Mouse (Mus musculus) intestine, embryonic 14.5 days (tissue): ENCODE results near the gene Nmt1. TPM values are rescaled to one million over a fixed set of nuclear protein-coding genes. Genes with fewer than 3 reads are reported as not detected.

Experiments used
- ATAC-seq: fragments of 200-750 bp; cut with Nextera tagmentation; replicated peaks from 2 replicates; pipeline ENCODE4 v1.8.0; 2017; ENCODE audit warnings: low read depth, moderate number of reproducible peaks, moderate TSS enrichment, moderate library complexity; ENCODE audit not compliant: low FRiP score, low TSS enrichment
- DNase-seq: peaks from one replicate; pipeline ENCODE4 v3.0.0-alpha.2; 2018; ENCODE audit warnings: low spot score
- H3K27ac ChIP-seq: fragments of 300-500 bp; sonication (generic); 2 replicates; pipeline ENCODE4 v1.5.1; 2014; ENCODE audit warnings: low read depth, mild to moderate bottlenecking, control low read depth
- H3K27me3 ChIP-seq: fragments of 300-500 bp; sonication (generic); replicated peaks from 2 replicates; pipeline ENCODE4 v1.6.1; 2014; ENCODE audit warnings: low read length, control low read depth; ENCODE audit not compliant: control insufficient read depth, insufficient read depth
- H3K36me3 ChIP-seq: fragments of 300-500 bp; sonication (generic); 2 replicates; pipeline ENCODE4 v1.6.1; 2014; ENCODE audit warnings: low read length, control low read depth; ENCODE audit not compliant: control insufficient read depth, insufficient read depth
- H3K4me1 ChIP-seq: fragments of 300-500 bp; sonication (generic); replicated peaks from 2 replicates; pipeline ENCODE4 v1.6.1; 2014; ENCODE audit warnings: low read length, control low read depth, mixed read lengths; ENCODE audit not compliant: control insufficient read depth, insufficient read depth
- H3K4me2 ChIP-seq: fragments of 300-500 bp; sonication (generic); 2 replicates; pipeline ENCODE4 v1.6.1; 2014; ENCODE audit warnings: low read length
- H3K4me3 ChIP-seq: fragments of 300-500 bp; sonication (generic); 2 replicates; pipeline ENCODE4 v1.5.1; 2014; ENCODE audit warnings: low read depth, low read length, control low read depth, mixed read lengths
- H3K9ac ChIP-seq: fragments of 300-500 bp; sonication (generic); 2 replicates; pipeline ENCODE4 v1.6.1; 2014; ENCODE audit warnings: mild to moderate bottlenecking, low read length
- H3K9me3 ChIP-seq: fragments of 300-500 bp; sonication (generic); 2 replicates; pipeline ENCODE4 v1.6.1; 2016; ENCODE audit warnings: low read length, control low read depth; ENCODE audit not compliant: control insufficient read depth
- WGBS: fragments of 180-500 bp; shearing (Covaris S2); extraction: QIAGEN DNeasy Blood & Tissue Kit; methylation state at CpG from one replicate; pipeline ENCODE4 v1.1.7; 2014; 5-methylcytosine and 5-hydroxymethylcytosine counted together
- polyA plus RNA-seq: library from polyadenylated mRNA; unstranded; fragments of >200 nt; fragmentation: Nextera tagmentation; extraction: Ambion mirVana; gene quantifications from 2 replicates; pipeline ENCODE4 v1.2.1, GENCODE M21; 2014

Nmt1 gene
- polyA plus RNA-seq, 1 experiment from 2014 or later = 69.3 TPM

GRCm38 (mm10) chr11:103000111-103000510 lies 27.9 kb upstream of the Nmt1 start:
- H3K9me3 ChIP-seq = no peaks in the 10 kb centered on the region
- H3K36me3 ChIP-seq = peaks cover 51% of the 10 kb centered on the region
- no peak overlapping the region for H3K4me2 ChIP-seq
- H3K4me1 ChIP-seq = peaks cover 20% of the 10 kb centered on the region; the same call in 1 of the 2 replicates
- no peak overlapping the region for H3K27ac ChIP-seq
- DNase-seq = no peak
- no peak overlapping the region for H3K9ac ChIP-seq
- WGBS = 90% methylated on average over 16 of the region's 16 CpGs
- no peaks in the 10 kb centered on the region for H3K27me3 ChIP-seq
- no peak for ATAC-seq
- no peak overlapping the region for H3K4me3 ChIP-seq

GRCm38 (mm10) chr11:103001063-103001462 lies 26.9 kb upstream of the Nmt1 start:
- no peak overlapping the region for H3K4me3 ChIP-seq
- H3K9me3 ChIP-seq = no peaks in the 10 kb centered on the region
- ATAC-seq (no peak), DNase-seq (no peak)
- H3K9ac ChIP-seq = no peak overlapping the region
- WGBS = 89% methylated on average over 5 of the region's 5 CpGs
- peaks cover 41% of the 10 kb centered on the region for H3K36me3 ChIP-seq
- peaks cover 20% of the 10 kb centered on the region; the same call in 1 of the 2 replicates for H3K4me1 ChIP-seq
- H3K27me3 ChIP-seq = no peaks in the 10 kb centered on the region
- no peak overlapping the region for H3K4me2 ChIP-seq
- H3K27ac ChIP-seq = no peak overlapping the region

- H3K36me3 ChIP-seq = peaks cover 25% of the 10 kb centered on the region
- no peaks in the 10 kb centered on the region for H3K9me3 ChIP-seq
- peak overlapping the region; percentile 47; the same call in 1 of the 2 replicates for H3K27ac ChIP-seq
- no peak overlapping the region for H3K4me3 ChIP-seq
- H3K4me2 ChIP-seq = no peak overlapping the region
- WGBS = 23% methylated on average over 5 of the region's 5 CpGs
- no peak overlapping the region for H3K9ac ChIP-seq
- DNase-seq (peak; percentile 71), ATAC-seq (peak; percentile 65)
- H3K4me1 ChIP-seq = peaks cover 18% of the 10 kb centered on the region; the same call in 1 of the 2 replicates
- H3K27me3 ChIP-seq = no peaks in the 10 kb centered on the region
Measured at GRCm38 (mm10) chr11:103003210-103003609, 24.8 kb upstream of the Nmt1 start.

- Histone ChIP-seq H3K4me3 (no peak overlapping the region), H3K4me1 (peaks cover 8% of the 10 kb centered on the region), H3K36me3 (peaks cover 10% of the 10 kb centered on the region), H3K27ac (no peak overlapping the region), H3K27me3 (no peaks in the 10 kb centered on the region), H3K4me2 (no peak overlapping the region), H3K9ac (no peak overlapping the region), H3K9me3 (no peaks in the 10 kb centered on the region)
- DNase-seq (no peak), ATAC-seq (no peak)
- 86% methylated on average over 1 of the region's 1 CpGs for WGBS
Measured at GRCm38 (mm10) chr11:103004852-103005251, 23.1 kb upstream of the Nmt1 start.

GRCm38 (mm10) chr11:103005254-103005981 lies 22.6 kb upstream of the Nmt1 start:
- no peak for ATAC-seq
- Histone ChIP-seq H3K27me3 (no peaks in the 10 kb centered on the region), H3K4me1 (peaks cover 8% of the 10 kb centered on the region), H3K9me3 (no peaks in the 10 kb centered on the region), H3K4me3 (no peak overlapping the region), H3K9ac (no peak overlapping the region), H3K4me2 (no peak overlapping the region), H3K36me3 (peaks cover 6% of the 10 kb centered on the region; the same call in 1 of the 2 replicates), H3K27ac (no peak overlapping the region)
- no peak for DNase-seq
- WGBS = 75% methylated on average over 11 of the region's 11 CpGs

- Histone ChIP-seq H3K36me3 (peaks cover 6% of the 10 kb centered on the region; the same call in 1 of the 2 replicates), H3K27me3 (no peaks in the 10 kb centered on the region), H3K4me1 (peaks cover 8% of the 10 kb centered on the region), H3K9ac (no peak overlapping the region), H3K9me3 (no peaks in the 10 kb centered on the region), H3K4me3 (no peak overlapping the region), H3K27ac (no peak overlapping the region), H3K4me2 (no peak overlapping the region)
- ATAC-seq (no peak), DNase-seq (no peak)
- 79% methylated on average over 7 of the region's 7 CpGs for WGBS
Measured at GRCm38 (mm10) chr11:103006286-103007000, 21.5 kb upstream of the Nmt1 start.

- Histone ChIP-seq H3K4me2 (no peak overlapping the region), H3K27ac (no peak overlapping the region), H3K9ac (no peak overlapping the region), H3K4me1 (peaks cover 8% of the 10 kb centered on the region), H3K36me3 (peaks cover 6% of the 10 kb centered on the region; the same call in 1 of the 2 replicates), H3K27me3 (no peaks in the 10 kb centered on the region), H3K9me3 (no peaks in the 10 kb centered on the region), H3K4me3 (no peak overlapping the region)
- WGBS = 76% methylated on average over 6 of the region's 6 CpGs
- ATAC-seq = no peak
- DNase-seq = no peak
Measured at GRCm38 (mm10) chr11:103007001-103007340, 21.0 kb upstream of the Nmt1 start.

GRCm38 (mm10) chr11:103008558-103008957 lies 19.4 kb upstream of the Nmt1 start:
- Histone ChIP-seq H3K4me1 (peaks cover under 1% of the 10 kb centered on the region), H3K27me3 (no peaks in the 10 kb centered on the region), H3K27ac (no peak overlapping the region), H3K9me3 (no peaks in the 10 kb centered on the region), H3K9ac (no peak overlapping the region), H3K4me2 (no peak overlapping the region), H3K4me3 (no peak overlapping the region), H3K36me3 (peaks cover 15% of the 10 kb centered on the region)
- WGBS = 79% methylated on average over 7 of the region's 7 CpGs
- DNase-seq (no peak), ATAC-seq (no peak)
